Mouse (Mus musculus) midbrain, postnatal 0 days (tissue): ENCODE measurements around the gene Olfr1392. TPM values are rescaled to one million over a fixed set of nuclear protein-coding genes. Genes with fewer than 3 reads are reported as not detected.

Experiments used
- ATAC-seq: fragments of 200-750 bp; cut with Nextera tagmentation; 2 replicates; pipeline ENCODE4 v1.8.0; 2017; ENCODE audit warnings: moderate number of reproducible peaks, mild to moderate bottlenecking, moderate TSS enrichment, moderate library complexity; ENCODE audit not compliant: low FRiP score
- DNase-seq: peaks from one replicate; pipeline ENCODE4 v3.0.0-alpha.2; 2015; ENCODE audit warnings: low spot score
- H3K27ac ChIP-seq: fragments of 300-500 bp; sonication (generic); 2 replicates; pipeline ENCODE4 v1.5.1; 2014; ENCODE audit warnings: low read depth, mild to moderate bottlenecking, low read length, mixed read lengths
- H3K27me3 ChIP-seq: fragments of 300-500 bp; sonication (generic); 2 replicates; pipeline ENCODE4 v1.6.1; 2014; ENCODE audit warnings: low read length, control low read depth, mixed read lengths; ENCODE audit not compliant: insufficient read depth
- H3K36me3 ChIP-seq: fragments of 300-500 bp; sonication (generic); 2 replicates; pipeline ENCODE4 v1.6.1; 2014; ENCODE audit warnings: low read length, control low read depth, mixed read lengths; ENCODE audit not compliant: insufficient read depth
- H3K4me1 ChIP-seq: fragments of 300-500 bp; sonication (generic); 2 replicates; pipeline ENCODE4 v1.6.1; 2014; ENCODE audit warnings: mild to moderate bottlenecking, control low read depth, antibody characterized with exemption, low read length, mixed read lengths; ENCODE audit not compliant: insufficient read depth
- H3K4me2 ChIP-seq: fragments of 300-500 bp; sonication (generic); 2 replicates; pipeline ENCODE4 v1.6.1; 2014; ENCODE audit warnings: low read depth, mild to moderate bottlenecking, low read length, mixed read lengths; ENCODE audit not compliant: poor library complexity, severe bottlenecking
- H3K4me3 ChIP-seq: fragments of 300-500 bp; sonication (generic); 2 replicates; pipeline ENCODE4 v1.5.1; 2014; ENCODE audit warnings: low read depth, mild to moderate bottlenecking, low read length, moderate library complexity
- H3K9ac ChIP-seq: fragments of 300-500 bp; sonication (generic); replicated peaks from 2 replicates; pipeline ENCODE4 v1.6.1; 2014; ENCODE audit warnings: mild to moderate bottlenecking, low read length, moderate library complexity, mixed read lengths; ENCODE audit not compliant: poor library complexity, severe bottlenecking
- H3K9me3 ChIP-seq: fragments of 300-500 bp; sonication (generic); 2 replicates; pipeline ENCODE4 v1.6.1; 2016; ENCODE audit warnings: low read length, control low read depth
- CTCF ChIP-seq: IDR thresholded peaks from 2 replicates; pipeline ENCODE4 v1.5.1; 2016; ENCODE audit warnings: antibody characterized with exemption, mild to moderate bottlenecking
- WGBS: fragments of 180-500 bp; shearing (Covaris S2); extraction: QIAGEN DNeasy Blood & Tissue Kit; methylation state at CpG from one replicate; pipeline ENCODE4 v1.1.7; 2014; 5-methylcytosine and 5-hydroxymethylcytosine counted together
- polyA plus RNA-seq: library from polyadenylated mRNA; unstranded; fragments of >200 nt; fragmentation: Nextera tagmentation; extraction: Ambion mirVana; gene quantifications from 2 replicates; pipeline ENCODE4 v1.2.1, GENCODE M21; 2015
- total RNA-seq: library from RNA; depleted of rRNA; stranded (reverse); fragments of >200 nt; gene quantifications from 2 replicates; pipeline ENCODE4 v1.2.3, GENCODE M21; 2014

The Olfr1392 gene
- total and polyA plus RNA-seq, 2 experiments from 2014 or later: 0.14 to 0.60 TPM

DNA sequence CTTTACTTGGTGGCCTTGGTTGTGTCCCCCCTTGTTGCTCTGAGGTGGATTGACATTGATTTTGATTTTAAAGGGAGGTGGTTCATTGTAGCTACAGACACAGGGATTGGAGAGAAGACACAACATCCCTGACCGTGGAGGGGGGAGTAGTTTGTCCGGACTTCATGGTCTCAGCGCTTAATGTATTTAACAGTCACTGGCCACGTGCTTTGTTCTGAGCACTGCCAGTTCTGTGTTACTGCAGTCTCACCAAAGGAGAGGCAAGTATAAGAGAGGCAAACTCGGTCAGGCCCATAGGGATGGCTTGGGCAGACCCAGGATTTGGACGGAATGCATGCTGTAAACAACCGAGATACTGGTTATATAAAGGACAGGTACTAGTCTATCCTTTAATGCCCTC, 21.0 kb upstream of the Olfr1392 start:
- Histone ChIP-seq H3K27me3 (no peaks in the 10 kb centered on the region), H3K4me1 (no peaks in the 10 kb centered on the region), H3K9me3 (no peaks in the 10 kb centered on the region), H3K27ac (no peak overlapping the region), H3K36me3 (peaks cover 19% of the 10 kb centered on the region), H3K4me3 (no peak overlapping the region), H3K9ac (no peak overlapping the region), H3K4me2 (no peak overlapping the region)
- no peak for TF ChIP-seq CTCF
- ATAC-seq (no peak), DNase-seq (no peak)
- 85% methylated on average over 7 of the region's 7 CpGs for WGBS

DNA sequence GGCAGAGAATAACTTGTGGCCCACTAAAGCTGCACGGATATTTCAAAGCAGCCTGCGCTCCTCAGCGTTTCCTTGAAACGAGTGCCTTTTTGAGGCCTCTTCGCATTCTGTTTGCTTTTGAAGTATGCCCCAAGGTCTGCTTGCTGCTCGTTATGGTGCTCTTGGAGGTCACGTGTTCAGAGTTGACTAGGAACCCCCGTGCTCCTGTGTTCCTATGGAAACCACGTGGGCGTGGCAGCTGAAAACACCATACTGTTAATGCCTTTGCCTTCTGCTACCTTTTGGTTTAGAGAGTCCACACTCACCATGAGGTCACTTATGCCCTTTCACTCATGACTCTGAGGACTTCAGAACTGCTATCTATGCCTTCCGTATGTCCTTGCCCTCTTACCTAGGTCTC, 20.5 kb upstream of the Olfr1392 start:
- TF ChIP-seq CTCF: no peak
- no peak for DNase-seq
- Histone ChIP-seq H3K9ac (no peak overlapping the region), H3K4me1 (no peaks in the 10 kb centered on the region), H3K27ac (no peak overlapping the region), H3K27me3 (no peaks in the 10 kb centered on the region), H3K4me3 (no peak overlapping the region), H3K36me3 (peaks cover 19% of the 10 kb centered on the region), H3K9me3 (no peaks in the 10 kb centered on the region), H3K4me2 (no peak overlapping the region)
- no peak for ATAC-seq
- 78% methylated on average over 11 of the region's 11 CpGs for WGBS

DNA sequence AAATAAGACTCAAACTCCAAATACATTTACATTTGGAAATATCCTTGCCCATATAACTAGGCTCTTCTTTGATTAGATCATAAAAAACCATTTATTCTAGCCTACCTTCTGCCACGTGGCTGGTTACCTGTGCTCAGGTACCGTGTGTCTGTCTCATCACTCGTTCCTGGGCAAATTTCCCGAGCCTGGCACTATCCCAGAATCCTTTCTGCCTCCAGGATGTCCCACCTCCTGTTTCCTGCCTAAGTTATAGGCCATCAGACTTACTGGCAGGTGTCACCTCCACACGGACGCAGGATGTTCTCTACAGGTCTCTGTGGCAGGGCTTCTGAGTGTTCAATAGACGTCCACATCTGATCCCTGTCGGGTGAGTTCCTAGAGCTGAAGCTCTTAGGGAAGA, 20.0 kb upstream of the Olfr1392 start:
- no peak for TF ChIP-seq CTCF
- no peak overlapping the region for H3K4me3 ChIP-seq
- H3K27me3 ChIP-seq: no peaks in the 10 kb centered on the region
- H3K4me1 ChIP-seq: no peaks in the 10 kb centered on the region
- H3K9me3 ChIP-seq: no peaks in the 10 kb centered on the region
- H3K9ac ChIP-seq: no peak overlapping the region
- peaks cover 19% of the 10 kb centered on the region for H3K36me3 ChIP-seq
- WGBS: 78% methylated on average over 8 of the region's 8 CpGs
- ATAC-seq: no peak
- H3K27ac ChIP-seq: no peak overlapping the region
- H3K4me2 ChIP-seq: no peak overlapping the region
- DNase-seq: no peak

DNA sequence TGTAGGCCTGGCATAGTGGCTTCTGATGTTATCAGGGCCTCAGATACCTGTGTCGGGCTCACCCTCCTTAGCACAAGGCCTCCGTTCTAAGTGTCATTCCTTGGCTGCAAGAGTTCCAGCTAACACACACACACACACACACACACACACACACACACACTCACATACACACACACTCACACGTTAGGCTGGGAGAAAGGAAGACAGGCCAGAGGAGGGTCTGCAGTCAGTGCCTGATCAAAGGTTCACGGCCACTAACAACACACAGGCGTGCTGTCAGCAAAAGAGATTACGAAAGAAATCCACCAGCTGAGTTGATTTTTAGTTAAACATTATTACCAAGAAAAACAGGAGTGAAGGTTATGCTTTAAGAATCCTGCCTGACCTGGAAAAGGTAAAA, 18.4 kb upstream of the Olfr1392 start:
- H3K4me2 ChIP-seq: no peak overlapping the region
- ATAC-seq (no peak), DNase-seq (no peak)
- no peak overlapping the region for H3K9ac ChIP-seq
- H3K36me3 ChIP-seq: peaks cover 6% of the 10 kb centered on the region
- H3K27me3 ChIP-seq: no peaks in the 10 kb centered on the region
- 88% methylated on average over 6 of the region's 6 CpGs for WGBS
- no peak overlapping the region for H3K4me3 ChIP-seq
- H3K4me1 ChIP-seq: no peaks in the 10 kb centered on the region
- no peak overlapping the region for H3K27ac ChIP-seq
- TF ChIP-seq CTCF: no peak
- no peaks in the 10 kb centered on the region for H3K9me3 ChIP-seq

DNA sequence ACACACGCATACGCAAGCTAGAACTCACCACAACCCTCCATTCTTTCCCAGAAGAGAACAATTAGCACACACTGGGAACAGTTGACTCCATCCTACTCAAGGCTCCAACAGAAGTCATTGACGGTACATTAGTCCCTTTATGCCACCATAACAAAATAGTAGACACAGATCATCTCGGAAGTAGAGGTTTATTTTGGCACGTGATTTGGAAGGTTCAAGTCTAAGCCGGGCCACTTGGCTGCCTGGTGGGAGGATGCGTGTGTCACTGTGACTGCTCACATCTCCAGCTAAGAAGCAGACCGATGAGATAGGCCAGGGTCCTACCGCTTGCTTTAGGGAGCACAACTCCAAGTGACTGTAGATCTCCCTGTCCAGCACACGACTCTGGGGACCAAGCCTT, 17.8 kb upstream of the Olfr1392 start:
- no peak overlapping the region for H3K4me3 ChIP-seq
- DNase-seq (no peak), ATAC-seq (no peak)
- no peaks in the 10 kb centered on the region for H3K4me1 ChIP-seq
- no peak overlapping the region for H3K27ac ChIP-seq
- 89% methylated on average over 10 of the region's 10 CpGs for WGBS
- H3K27me3 ChIP-seq: no peaks in the 10 kb centered on the region
- H3K9me3 ChIP-seq: no peaks in the 10 kb centered on the region
- H3K4me2 ChIP-seq: no peak overlapping the region
- no peak overlapping the region for H3K9ac ChIP-seq
- peaks cover 2% of the 10 kb centered on the region for H3K36me3 ChIP-seq
- TF ChIP-seq CTCF: no peak

DNA sequence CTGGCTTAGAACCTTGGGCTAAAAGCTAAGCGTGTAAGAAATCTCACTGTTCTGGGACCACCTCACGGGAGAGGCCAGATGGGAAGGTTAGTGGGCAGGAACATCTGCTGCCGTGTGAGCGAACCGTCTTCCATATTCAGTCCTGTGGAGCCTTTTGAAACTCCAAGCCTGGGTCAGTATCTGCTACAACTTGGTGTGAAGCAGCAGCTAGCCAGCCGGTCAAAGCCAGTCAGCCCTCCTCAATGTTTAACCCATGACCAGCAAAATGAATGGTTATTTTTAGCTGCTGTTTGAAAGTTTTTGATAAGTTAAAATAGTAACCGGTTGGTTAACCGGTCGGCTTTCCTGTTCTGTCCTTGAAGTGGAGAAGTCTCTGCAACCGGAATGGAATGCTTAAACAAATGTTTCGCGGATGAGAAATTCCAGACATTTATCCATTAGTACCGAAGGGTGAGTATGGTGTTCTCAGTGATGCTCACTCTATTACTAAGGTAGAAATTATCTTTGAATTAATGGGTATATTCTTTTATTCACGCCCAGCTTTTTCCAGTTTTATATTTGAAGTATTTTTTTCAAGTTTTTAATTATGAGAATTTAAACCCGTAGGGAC, 17.0 kb upstream of the Olfr1392 start:
- 82% methylated on average over 15 of the region's 15 CpGs for WGBS
- no peak overlapping the region for H3K4me3 ChIP-seq
- H3K4me2 ChIP-seq: no peak overlapping the region
- no peak for ATAC-seq
- no peak for DNase-seq
- H3K27me3 ChIP-seq: no peaks in the 10 kb centered on the region
- H3K9ac ChIP-seq: no peak overlapping the region
- TF ChIP-seq CTCF: no peak
- no peaks in the 10 kb centered on the region; the same call in 1 of the 2 replicates for H3K36me3 ChIP-seq
- no peaks in the 10 kb centered on the region for H3K9me3 ChIP-seq
- no peaks in the 10 kb centered on the region for H3K4me1 ChIP-seq
- H3K27ac ChIP-seq: no peak overlapping the region
